Mouse (Mus musculus) splenic B cell, adult 2 months (primary cell): ENCODE results near the gene 1110051M20Rik.

Experiments used
- DNase-seq: peaks from one replicate; pipeline ENCODE4 v3.0.0-alpha.2; 2011; ENCODE audit warnings: low read depth, low spot score
- H3K27me3 ChIP-seq: 2 replicates; pipeline ENCODE4 v1.6.1; 2012; ENCODE audit warnings: mild to moderate bottlenecking, low read length, moderate library complexity, mixed read lengths; ENCODE audit not compliant: control insufficient read depth, poor library complexity, insufficient read depth, severe bottlenecking
- H3K36me3 ChIP-seq: 2 replicates; pipeline ENCODE4 v1.6.1; 2012; ENCODE audit warnings: mild to moderate bottlenecking, low read length, moderate library complexity, mixed read lengths; ENCODE audit not compliant: control insufficient read depth, poor library complexity, insufficient read depth, severe bottlenecking

The 1110051M20Rik gene

DNA sequence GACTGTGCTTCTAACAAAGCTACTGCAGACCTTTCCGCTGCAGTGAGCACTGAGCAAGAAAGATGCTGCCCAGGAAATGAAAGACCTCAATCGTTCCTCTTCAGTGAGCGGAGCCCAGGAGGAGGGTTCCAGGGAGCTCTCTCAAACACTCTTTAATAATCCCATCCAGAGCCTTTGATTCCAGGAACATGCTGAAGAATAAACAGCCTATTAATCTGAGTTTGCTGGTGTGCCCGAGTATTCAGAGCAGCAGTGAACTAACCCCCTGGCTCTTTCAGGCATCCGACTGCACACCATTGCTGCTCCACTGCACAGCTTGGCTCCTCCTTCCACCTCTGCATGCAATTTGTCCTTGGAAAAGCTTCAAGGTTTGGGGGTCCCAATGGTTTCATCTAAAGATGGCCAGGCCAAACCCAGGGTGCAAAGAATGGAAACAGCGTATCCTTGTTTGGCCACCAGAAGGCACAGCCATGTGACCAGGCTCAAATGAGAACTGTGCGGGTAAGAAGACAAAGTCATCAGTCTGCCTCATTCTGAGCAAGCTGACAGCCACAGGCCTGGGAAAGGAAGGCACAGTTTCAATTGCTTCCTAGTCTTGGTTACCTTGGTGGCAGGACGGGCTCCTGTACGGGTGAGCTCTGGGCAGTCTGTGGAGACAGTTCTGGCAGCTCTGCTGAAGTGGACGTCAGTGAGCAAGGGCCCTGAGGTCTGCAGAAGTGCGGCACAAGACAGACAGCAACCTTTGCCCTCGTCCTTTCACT, 116.4 kb downstream of the 1110051M20Rik start:
- DNase-seq = no peak
- Histone ChIP-seq H3K36me3 (no peaks in the 10 kb centered on the region), H3K27me3 (no peaks in the 10 kb centered on the region)

DNA sequence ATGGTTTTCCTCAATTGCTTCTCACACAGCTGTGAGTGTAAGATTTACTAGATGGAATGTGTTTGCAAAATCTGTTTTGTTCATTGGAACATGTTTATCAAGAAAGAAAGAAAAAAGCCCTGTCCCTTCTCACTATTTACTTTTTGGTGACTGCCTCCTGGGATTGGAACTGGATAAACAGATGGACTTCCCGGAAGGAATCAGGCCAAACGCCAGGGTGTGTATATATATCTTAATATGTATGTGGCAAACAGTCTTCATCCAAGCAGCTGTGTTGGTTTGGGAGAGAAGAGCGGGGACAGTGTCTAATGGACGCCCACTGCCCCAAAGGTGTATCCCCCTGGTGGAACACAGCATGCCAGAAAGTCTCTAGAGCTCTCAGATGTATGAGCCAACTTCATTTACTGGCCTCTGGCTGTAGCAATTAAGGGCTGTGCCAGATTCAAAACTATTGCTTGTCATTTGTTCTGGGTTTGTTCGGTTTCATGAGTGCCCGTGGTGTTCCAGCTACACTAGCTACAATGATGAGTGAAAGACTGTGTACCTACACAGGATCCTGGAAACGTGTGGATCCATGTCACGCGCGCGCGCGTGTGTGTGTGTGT, 117.7 kb downstream of the 1110051M20Rik start:
- no peak for DNase-seq
- H3K36me3 ChIP-seq = no peaks in the 10 kb centered on the region
- no peaks in the 10 kb centered on the region for H3K27me3 ChIP-seq

DNA sequence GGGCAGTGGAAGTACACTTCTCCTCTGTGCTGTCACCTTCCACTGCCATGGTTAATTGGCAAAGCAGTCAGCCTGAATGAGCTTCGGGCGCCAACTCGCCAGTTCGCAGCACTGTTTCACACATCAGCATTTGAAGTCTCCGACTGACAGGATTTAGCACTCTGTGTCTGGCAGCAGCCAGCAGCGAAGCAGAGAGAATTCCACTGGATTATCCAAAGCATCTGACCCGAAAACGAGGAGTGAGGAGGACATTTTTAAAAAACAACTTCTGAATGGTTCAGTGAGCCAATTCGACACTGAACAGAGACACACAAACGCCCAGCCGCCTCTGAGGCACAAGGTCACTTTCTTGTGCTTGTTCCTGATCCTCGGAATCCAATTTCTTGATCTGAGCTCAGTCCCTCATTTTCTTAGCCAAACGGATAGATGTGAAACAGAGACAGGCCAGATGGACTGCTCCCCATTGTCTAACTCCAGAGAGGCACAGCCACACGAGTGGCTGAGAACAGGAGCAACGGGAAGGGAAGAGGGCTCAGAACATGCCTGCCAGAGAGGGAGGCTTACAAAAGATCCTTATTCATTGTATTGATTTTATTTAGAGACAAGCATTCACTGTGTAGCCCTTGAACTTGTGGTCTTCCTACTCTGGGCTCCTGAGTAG, 119.6 kb downstream of the 1110051M20Rik start:
- Histone ChIP-seq H3K27me3 (no peaks in the 10 kb centered on the region), H3K36me3 (no peaks in the 10 kb centered on the region)
- DNase-seq = no peak

DNA sequence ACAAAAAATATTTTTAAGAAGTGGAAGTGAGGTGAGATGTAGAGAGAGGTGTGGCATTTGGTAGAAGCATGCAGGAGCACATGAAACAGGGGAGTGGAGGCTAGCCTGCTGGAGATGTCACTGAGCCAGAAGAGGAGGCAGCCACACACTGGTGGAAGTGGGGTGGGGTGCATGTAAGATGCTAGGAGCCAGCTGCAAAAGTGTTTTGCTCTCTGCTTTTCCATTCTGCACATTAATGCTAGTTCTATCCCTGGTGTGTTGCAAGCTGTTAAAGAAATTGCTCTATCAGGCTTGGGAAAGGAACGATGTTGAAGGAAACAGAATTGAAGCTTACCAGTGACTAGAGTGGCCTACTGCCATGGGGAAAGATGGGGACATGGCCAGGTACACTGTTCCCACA, 120.2 kb downstream of the 1110051M20Rik start:
- H3K36me3 ChIP-seq = no peaks in the 10 kb centered on the region
- H3K27me3 ChIP-seq = no peaks in the 10 kb centered on the region
- no peak for DNase-seq

DNA sequence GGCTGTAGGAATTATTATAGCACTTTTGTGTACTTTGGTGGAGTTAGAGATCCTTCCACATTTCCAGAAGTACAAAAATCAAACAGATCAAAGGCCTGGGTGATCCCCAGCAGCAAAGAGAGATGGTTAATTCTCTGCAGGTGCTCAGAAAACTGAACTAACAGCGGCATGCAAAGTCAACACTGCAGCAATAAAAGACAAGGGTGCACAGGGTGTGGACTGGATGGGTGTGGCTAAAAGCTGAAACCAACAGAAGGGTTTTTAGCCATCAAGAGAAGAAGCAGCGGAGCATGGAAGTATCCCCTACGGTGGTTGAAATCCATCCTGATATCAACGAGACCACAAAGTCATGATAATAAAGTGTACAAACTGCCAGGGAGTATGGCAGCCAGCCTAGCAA, 122.0 kb downstream of the 1110051M20Rik start:
- Histone ChIP-seq H3K27me3 (no peaks in the 10 kb centered on the region), H3K36me3 (no peaks in the 10 kb centered on the region)
- no peak for DNase-seq

DNA sequence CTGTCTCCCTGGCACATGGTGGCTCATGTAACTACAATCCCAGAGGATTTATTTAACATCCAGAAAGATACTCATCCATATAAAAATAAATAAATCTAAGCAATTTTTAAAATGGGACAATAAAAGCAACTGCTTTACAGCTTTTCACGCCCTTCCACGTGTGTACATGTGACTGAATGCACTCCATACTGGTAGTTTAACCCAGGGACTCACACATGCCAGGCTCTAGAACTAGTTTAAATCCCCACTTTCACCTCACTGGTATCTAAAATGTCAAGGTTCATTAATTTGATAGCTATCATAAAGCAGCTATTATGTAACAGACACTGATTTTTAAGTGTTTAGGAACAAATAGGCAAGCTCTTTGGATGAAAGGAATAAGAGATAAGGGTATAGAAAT, 122.6 kb downstream of the 1110051M20Rik start:
- Histone ChIP-seq H3K27me3 (no peaks in the 10 kb centered on the region), H3K36me3 (no peaks in the 10 kb centered on the region)
- no peak for DNase-seq

DNA sequence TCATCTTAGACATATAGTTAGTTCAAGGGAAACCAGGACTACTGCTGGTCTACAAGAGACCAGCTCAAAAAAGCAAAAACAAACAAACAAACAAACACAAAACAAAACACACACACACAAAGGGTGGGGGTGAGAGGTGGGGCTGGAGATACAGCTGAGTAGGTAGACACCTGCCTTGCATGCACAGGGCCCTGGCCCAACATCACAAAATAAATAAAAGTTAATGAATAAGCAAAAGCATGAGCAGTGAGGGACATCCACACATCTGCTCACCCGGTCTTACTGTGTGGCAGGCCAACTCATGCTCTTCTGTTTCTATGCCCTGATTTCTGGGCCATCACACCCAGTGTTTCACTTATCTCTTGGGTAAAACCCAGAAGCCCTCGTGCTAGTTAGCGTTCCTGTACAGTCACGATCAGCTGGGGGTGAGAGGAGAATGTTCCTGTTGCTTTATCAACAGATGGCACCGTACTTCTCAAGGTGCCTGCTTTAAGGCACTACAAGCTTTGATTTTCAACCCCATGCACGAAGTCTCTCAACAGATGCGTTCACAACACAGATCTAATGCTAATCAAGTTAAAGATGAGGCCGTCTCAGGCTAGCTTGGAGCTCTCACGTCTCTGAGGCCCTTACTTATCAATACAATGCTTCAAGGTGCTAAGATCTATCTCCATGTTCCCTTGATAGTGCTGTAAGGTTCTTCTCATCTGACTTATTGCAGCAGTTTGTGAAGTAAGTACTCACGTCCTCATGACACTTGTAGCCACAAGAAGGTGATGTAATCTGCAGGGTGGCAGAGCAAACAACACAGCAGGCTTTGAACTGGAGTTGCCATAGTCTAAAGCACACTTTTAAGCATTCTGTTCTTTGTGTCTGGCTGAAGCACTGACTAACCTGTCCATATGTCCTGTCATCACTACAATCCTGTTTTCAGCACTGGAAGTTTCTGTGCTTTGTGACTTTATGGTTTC, 123.7 kb downstream of the 1110051M20Rik start:
- H3K27me3 ChIP-seq = no peaks in the 10 kb centered on the region
- no peak for DNase-seq
- no peaks in the 10 kb centered on the region for H3K36me3 ChIP-seq

DNA sequence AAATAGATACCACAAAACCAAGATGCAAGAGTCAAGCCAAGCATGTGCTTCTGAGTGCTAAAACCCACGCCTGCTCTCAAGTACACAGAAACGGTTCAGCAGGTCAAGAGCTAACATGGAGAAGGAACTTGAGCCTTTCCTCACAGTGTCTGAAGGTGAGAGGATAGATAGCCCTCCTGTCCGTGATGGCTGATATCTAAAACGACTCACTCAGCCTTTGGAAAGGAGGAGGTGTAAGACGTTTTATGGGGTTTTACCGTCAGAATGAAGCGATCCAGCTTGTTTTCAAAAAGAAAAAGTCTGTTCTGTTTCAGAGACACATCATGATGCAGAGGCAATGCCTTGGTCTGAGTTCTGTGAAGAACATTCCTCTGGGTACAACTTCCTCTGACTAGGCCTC, 130.3 kb downstream of the 1110051M20Rik start:
- Histone ChIP-seq H3K27me3 (no peaks in the 10 kb centered on the region), H3K36me3 (no peaks in the 10 kb centered on the region)
- DNase-seq = no peak

DNA sequence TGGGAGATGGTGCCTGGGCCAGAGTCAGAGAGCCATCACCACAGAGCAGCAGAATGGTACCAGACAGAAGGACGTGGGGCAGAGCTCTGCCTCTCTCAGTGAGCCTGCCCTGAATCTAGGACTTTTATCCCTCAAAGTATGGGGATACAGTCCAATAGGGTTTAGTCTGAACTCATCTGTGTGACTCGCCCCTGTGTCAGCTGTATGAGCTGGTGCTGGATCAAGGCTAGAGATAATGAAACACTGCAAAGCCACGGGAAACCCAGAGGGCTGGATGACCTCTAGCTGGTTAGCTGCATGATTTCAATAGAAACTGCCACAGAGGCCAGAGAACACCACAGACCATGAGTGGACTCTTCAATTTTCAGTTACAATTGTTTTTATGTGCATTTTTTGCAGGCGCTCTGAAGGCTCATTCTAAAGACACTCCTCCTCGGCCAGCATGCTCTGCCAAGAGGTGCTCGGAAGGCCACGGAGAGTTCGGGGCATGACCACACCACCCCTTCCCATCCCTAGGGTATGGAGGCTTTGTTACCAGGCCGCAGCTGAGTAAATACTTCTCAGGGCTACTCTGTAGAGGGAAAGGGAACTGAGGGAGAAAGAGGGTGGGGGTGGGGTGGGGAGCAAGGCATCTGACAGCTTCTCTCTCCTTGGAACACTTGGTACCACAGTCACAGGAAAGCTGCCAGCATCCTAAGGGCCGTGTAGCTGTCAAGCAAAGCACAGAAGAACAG, 131.8 kb downstream of the 1110051M20Rik start:
- Histone ChIP-seq H3K36me3 (no peaks in the 10 kb centered on the region), H3K27me3 (no peaks in the 10 kb centered on the region)
- no peak for DNase-seq

DNA sequence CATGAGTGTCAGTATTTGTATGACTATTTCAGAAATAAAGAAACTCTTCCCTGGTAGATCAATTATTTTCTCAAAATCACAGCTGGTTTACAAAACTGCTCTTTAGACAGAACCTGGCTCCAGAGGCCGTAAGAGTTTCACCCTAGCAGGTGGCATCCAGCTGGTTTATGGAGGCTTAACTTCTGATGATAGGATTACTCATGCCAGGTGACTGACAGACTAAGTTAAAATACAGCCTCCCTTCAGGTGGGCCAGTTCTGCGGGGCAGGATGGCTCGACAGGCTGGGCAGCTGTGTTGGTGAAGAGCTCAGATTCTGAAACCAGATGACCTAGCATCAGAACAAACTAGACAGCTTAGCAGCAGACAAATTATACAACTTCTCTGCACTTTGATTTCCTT, 135.0 kb downstream of the 1110051M20Rik start:
- no peaks in the 10 kb centered on the region for H3K36me3 ChIP-seq
- no peak for DNase-seq
- no peaks in the 10 kb centered on the region for H3K27me3 ChIP-seq

DNA sequence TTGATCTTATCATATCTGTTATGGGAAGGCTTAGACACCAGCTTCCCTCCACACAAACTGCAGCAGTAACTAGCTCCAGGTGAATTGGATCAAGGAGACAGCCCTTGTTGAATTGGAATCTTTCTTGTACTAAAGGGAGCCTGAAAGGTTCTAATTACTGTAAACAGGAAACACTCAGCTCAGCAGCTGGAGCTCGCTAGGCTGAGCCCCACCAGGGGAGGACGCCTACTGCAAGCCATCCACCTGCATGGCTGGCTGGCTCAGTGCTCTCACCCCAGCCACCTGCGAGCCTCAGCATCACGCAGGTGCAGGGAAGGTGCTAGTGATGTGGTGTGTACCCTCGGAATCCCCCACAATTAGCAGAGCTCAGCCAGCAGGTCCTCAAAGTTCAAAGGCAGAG, 135.8 kb downstream of the 1110051M20Rik start:
- H3K27me3 ChIP-seq = no peaks in the 10 kb centered on the region
- no peak for DNase-seq
- no peaks in the 10 kb centered on the region for H3K36me3 ChIP-seq

DNA sequence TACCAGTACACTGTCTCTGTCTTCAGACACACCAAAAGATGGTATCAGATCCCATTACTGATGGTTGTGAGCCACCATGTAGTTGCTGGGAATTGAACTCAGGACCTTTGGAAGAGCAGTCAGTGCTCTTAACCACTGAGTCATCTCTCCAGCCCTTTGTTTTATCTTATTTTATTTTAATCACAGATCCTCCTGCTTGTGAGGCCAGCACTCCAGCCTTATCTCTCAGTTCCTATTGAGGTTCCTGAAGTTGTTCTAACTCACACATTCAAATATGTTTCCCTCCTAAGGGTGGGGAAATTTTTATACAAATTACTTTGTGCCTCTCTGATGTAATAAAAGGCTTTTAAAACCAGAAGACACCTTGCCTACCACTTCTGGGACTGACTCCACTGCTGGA, 137.9 kb downstream of the 1110051M20Rik start:
- Histone ChIP-seq H3K27me3 (no peaks in the 10 kb centered on the region), H3K36me3 (no peaks in the 10 kb centered on the region)
- DNase-seq = no peak

DNA sequence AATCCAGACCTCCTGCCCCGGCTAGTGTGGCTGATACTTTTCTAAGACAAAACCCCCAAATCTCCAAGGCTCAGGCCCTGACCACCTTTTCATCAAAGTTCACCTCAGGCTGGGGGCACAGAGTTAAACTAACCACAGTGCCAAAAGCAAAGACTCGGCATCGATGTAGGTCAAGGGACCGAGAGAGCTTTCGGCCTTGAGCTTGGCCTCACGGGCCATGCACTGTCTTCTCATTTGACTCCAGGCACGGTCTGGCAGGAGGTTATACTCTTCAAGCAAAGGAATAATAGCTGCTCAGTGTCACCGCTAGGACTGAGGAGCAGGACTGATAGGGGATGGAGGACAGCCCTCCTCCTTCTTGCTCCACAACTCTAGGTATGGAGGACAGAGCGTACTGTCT, 138.6 kb downstream of the 1110051M20Rik start:
- no peaks in the 10 kb centered on the region for H3K36me3 ChIP-seq
- DNase-seq = no peak
- no peaks in the 10 kb centered on the region for H3K27me3 ChIP-seq

DNA sequence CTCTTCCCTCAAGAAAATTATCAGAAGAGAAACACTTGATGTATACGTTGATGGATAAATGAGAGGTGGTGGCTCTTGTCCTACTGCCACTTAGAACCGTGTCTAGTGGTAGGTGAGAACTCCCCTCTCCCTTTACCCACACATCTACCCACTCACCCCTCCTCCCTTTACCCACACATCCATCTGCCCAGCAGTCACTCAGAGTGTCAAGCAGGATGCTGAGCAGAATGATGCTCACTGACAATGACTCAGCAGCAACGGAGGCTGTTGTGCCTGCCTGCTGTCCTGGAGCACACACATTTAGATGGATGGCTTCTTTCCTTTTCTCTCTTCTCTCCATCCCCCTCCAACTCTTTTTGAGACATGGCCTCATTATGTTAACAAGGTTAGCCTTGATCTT, 141.7 kb downstream of the 1110051M20Rik start:
- no peak for DNase-seq

More for the DNA sequence above, 141.7 kb downstream of the 1110051M20Rik start:
- H3K27me3 ChIP-seq = no peaks in the 10 kb centered on the region
- H3K36me3 ChIP-seq = no peaks in the 10 kb centered on the region
